Mouse (Mus musculus): Measurements from ENCODE around the gene Ccdc141. TPM values are rescaled to one million over a fixed set of nuclear protein-coding genes. Genes with fewer than 3 reads are reported as not detected.

The Ccdc141 gene
- polyA plus RNA-seq, 1 experiment from 2014 or later, result 18.4 TPM

DNA sequence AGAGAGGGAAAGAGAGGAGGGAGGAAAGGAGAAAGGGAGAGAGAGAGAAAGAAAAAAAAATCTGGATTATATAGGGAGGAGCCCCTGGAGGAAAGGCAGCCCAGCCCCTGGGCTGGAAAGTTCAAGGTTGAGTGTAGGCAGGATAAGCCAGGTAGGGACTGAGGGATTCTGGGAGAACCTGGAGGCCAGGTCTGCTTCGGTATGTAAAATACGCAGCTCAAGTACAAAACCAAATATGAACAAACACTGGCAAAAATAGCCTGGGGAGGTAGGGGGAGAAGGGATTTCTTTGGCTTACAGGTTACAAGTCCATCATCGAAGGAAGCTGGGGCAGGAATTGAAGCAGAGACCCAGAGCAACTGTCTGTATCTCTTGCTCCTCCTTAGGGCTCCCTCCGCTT is 183.1 kb downstream of the Ccdc141 start:
- no peaks in the 10 kb centered on the region for H3K36me3 ChIP-seq
- H3K4me2 ChIP-seq (replicated peaks), result no peak overlapping the region
- H3K27ac ChIP-seq, result no peak overlapping the region
- no peak overlapping the region for H3K9ac ChIP-seq
- H3K9me3 ChIP-seq, result no peaks in the 10 kb centered on the region
- no peak for ATAC-seq (ENCODE audit: low FRiP score, low read depth)
- no peaks in the 10 kb centered on the region for H3K27me3 ChIP-seq
- 90% methylated on average over 4 of the region's 4 CpGs for WGBS
- no peak overlapping the region for H3K4me3 ChIP-seq
- no peaks in the 10 kb centered on the region for H3K4me1 ChIP-seq

DNA sequence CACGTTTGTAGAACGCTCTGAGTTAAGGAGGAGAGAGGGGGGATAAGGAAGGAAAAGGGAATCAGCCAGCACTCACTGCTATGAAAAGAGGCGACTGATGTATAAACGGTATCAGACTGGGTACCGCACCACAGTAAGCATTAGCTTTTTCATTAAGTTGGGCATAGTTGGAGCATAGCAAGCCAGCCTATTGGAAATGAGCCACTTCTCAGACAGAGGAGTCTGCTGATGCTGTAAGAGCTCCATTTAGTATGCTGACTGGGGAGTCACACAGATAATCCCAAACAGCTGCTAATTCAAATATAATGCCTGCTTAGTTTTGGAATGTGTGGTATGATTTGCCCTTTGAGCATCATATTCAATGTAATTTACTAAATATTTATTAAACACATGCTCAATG is 186.1 kb downstream of the Ccdc141 start:
- H3K9ac ChIP-seq, result no peak overlapping the region
- no peaks in the 10 kb centered on the region for H3K36me3 ChIP-seq
- no peak overlapping the region for H3K27ac ChIP-seq
- H3K4me3 ChIP-seq, result no peak overlapping the region
- ATAC-seq (ENCODE audit: low FRiP score, low read depth), result no peak
- no peaks in the 10 kb centered on the region for H3K27me3 ChIP-seq
- 79% methylated on average over 5 of the region's 5 CpGs for WGBS
- no peak overlapping the region for H3K4me2 ChIP-seq (replicated peaks)
- H3K4me1 ChIP-seq, result no peaks in the 10 kb centered on the region
- H3K9me3 ChIP-seq, result no peaks in the 10 kb centered on the region

DNA sequence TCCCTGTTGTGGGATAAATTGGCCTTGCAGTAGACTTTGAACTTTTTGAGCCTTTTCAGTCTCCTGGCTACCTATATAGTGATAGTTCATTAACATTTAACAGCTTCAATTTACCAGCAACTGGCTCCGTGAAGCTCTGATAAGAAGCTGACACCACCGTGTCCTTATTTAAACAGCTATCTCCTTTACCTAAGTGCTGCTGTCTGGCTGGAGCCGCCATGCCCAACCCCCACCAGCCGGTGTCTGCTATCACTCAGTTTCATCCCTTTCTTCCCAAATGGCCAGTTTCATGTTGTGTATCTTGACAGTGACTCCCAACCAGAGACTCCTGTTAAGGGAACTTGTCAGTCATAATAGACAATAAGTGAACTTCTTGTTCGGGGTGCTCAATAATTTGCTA is 186.8 kb downstream of the Ccdc141 start:
- no peak overlapping the region for H3K4me3 ChIP-seq
- ATAC-seq (ENCODE audit: low FRiP score, low read depth), result no peak
- no peaks in the 10 kb centered on the region for H3K4me1 ChIP-seq
- 41% methylated on average over 5 of the region's 5 CpGs for WGBS
- H3K4me2 ChIP-seq (replicated peaks), result no peak overlapping the region
- H3K27ac ChIP-seq, result no peak overlapping the region
- no peak overlapping the region for H3K9ac ChIP-seq
- no peaks in the 10 kb centered on the region for H3K9me3 ChIP-seq
- no peaks in the 10 kb centered on the region for H3K36me3 ChIP-seq
- H3K27me3 ChIP-seq, result no peaks in the 10 kb centered on the region

- Histone ChIP-seq H3K9ac (no peak within 1 kb of the TSS), H3K9me3 (no peaks in the 10 kb centered on the region), H3K4me2 (replicated peaks) (no peak within 1 kb of the TSS), H3K27me3 (no peaks in the 10 kb centered on the region), H3K36me3 (no peaks in the 10 kb centered on the region), H3K4me1 (no peaks in the 10 kb centered on the region), H3K27ac (no peak within 1 kb of the TSS), H3K4me3 (no peak within 1 kb of the TSS)
- ATAC-seq (ENCODE audit: low FRiP score, low read depth), result peak; percentile 57
- 77% methylated on average over 18 of the region's 18 CpGs for WGBS
These were observed 187.9 kb downstream of the Ccdc141 start, which contains the start of gene Ttn for GRCm38 (mm10) chr2:76982391-76983145. TSS of gene Ttn (minus strand) at chr2:76982547.

DNA sequence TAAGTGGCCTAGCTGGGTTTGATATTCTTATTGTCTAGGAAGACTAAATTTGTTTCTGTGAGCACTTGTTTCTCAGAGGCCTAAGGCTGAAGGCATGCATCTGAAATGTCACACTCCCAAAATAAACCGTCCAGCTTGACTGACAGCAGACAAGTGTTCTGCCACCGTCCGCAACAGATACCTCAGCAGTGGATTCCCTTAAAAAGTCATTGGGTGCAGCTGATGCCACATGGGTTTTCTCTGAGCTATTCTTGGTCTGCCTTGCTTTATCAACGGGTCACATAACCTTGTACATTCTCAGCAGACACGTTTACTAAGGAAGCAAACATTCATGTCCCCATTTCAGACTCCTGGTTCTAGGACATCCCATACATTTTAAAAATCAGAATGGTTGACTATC is 188.7 kb downstream of the Ccdc141 start:
- Histone ChIP-seq H3K9ac (no peak overlapping the region), H3K9me3 (no peaks in the 10 kb centered on the region), H3K4me3 (no peak overlapping the region), H3K4me2 (replicated peaks) (no peak overlapping the region), H3K4me1 (no peaks in the 10 kb centered on the region), H3K27me3 (no peaks in the 10 kb centered on the region), H3K27ac (no peak overlapping the region), H3K36me3 (no peaks in the 10 kb centered on the region)
- 71% methylated on average over 5 of the region's 5 CpGs for WGBS
- ATAC-seq (ENCODE audit: low FRiP score, low read depth), result no peak

DNA sequence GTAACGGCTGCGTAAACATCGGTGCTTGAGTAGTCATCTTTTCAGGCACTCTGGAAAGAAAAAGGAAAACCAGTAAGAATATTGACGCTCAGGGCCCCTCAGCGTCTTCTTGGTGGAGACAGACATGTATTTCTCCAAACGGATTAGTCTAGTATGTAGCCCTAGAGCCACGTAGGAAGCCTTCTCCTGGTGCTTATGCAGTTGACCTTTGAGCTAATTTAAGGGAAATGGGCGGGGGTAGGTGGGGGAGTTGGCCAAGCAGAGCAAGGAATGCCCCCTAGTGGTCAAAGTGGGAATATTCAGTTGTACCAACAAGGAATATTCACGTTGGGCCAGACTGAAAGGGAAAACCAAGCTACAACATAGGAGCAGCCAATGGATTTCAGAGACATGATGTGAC is 190.3 kb downstream of the Ccdc141 start:
- no peak overlapping the region for H3K9ac ChIP-seq
- 49% methylated on average over 9 of the region's 9 CpGs for WGBS
- ATAC-seq (ENCODE audit: low FRiP score, low read depth), result no peak

GRCm38 (mm10) chr2:76977650-76978049 is 192.8 kb downstream of the Ccdc141 start:
- Histone ChIP-seq H3K4me2 (replicated peaks) (no peak overlapping the region), H3K9me3 (no peaks in the 10 kb centered on the region), H3K27ac (no peak overlapping the region), H3K27me3 (no peaks in the 10 kb centered on the region), H3K36me3 (no peaks in the 10 kb centered on the region), H3K9ac (no peak overlapping the region), H3K4me1 (peaks cover 6% of the 10 kb centered on the region), H3K4me3 (no peak overlapping the region)
- 66% methylated on average over 6 of the region's 6 CpGs for WGBS
- ATAC-seq (ENCODE audit: low FRiP score, low read depth), result no peak

More for the DNA sequence above, 190.3 kb downstream of the Ccdc141 start:
- Histone ChIP-seq H3K9me3 (no peaks in the 10 kb centered on the region), H3K4me2 (replicated peaks) (no peak overlapping the region), H3K27ac (no peak overlapping the region), H3K36me3 (no peaks in the 10 kb centered on the region), H3K4me1 (no peaks in the 10 kb centered on the region), H3K27me3 (no peaks in the 10 kb centered on the region), H3K4me3 (no peak overlapping the region)

DNA sequence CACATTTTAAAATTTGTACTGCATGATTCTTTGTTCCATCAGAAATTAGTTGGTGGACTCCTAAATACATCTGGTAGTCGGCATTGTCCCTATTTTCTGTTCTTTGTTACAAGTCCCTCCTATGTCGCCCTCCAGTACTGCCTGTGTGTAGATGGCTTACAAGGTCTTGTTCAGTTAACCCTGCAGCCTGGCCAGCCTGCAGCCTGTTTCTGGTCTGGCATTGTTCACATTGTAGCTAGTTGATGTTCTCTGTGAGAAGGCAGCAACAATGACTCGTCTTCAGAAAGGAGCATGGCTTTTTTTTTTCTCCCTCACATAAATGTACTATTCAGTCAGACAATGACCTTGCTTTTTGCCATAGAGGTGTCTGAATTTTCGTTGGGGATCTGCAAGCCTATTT is 198.4 kb downstream of the Ccdc141 start:
- ATAC-seq (ENCODE audit: low FRiP score, low read depth), result no peak
- Histone ChIP-seq H3K4me1 (peaks cover 6% of the 10 kb centered on the region), H3K36me3 (no peaks in the 10 kb centered on the region), H3K4me2 (replicated peaks) (no peak overlapping the region), H3K9me3 (no peaks in the 10 kb centered on the region), H3K9ac (no peak overlapping the region), H3K4me3 (no peak overlapping the region), H3K27me3 (peaks cover 4% of the 10 kb centered on the region; the same call in 1 of the 2 replicates), H3K27ac (no peak overlapping the region)
- WGBS, result 79% methylated on average over 4 of the region's 4 CpGs

DNA sequence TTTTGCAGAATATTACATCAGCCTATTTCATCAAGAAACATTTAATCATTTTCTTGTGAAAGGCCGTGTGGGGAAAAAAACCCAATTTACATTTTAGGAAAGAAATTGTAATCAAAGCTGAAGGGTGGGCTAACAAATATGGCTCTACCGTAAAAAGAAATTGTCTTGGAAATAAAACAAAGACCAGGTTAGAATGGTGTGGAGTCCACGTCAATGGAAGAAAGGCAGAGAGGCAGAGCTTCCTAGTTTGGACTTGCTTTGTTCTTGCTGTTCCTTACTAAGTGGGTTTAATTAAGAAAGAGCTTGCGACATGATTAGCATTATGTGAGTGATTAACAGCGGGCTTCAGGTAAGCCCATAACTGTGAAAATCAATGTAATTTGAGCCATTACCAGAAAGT is 199.4 kb downstream of the Ccdc141 start:
- no peak overlapping the region for H3K4me2 ChIP-seq (replicated peaks)
- no peak overlapping the region for H3K4me3 ChIP-seq
- ATAC-seq (ENCODE audit: low FRiP score, low read depth), result no peak
- no peaks in the 10 kb centered on the region for H3K9me3 ChIP-seq
- no peaks in the 10 kb centered on the region for H3K36me3 ChIP-seq
- H3K4me1 ChIP-seq, result peaks cover 6% of the 10 kb centered on the region
- WGBS, result 55% methylated on average over 5 of the region's 5 CpGs
- peaks cover 4% of the 10 kb centered on the region; the same call in 1 of the 2 replicates for H3K27me3 ChIP-seq
- no peak overlapping the region for H3K27ac ChIP-seq
- H3K9ac ChIP-seq, result no peak overlapping the region

DNA sequence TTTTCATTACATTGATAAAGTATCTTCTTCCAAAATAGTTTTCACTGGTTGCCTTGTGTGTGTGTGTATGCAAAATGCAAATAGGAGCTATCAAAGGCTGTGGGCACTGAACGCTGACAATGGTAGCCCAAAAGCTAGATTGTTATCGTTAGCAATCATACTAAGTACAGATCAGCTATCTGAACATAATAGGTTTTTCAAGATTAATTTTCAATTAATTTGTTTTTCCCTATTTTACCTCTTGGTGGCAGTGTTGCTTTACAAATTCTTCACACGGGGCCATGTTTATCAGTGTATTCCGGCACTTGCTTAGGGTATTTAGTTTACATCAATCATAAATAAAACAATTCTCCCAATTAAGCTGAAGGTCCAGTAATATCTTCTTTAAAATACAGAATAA is 199.8 kb downstream of the Ccdc141 start:
- H3K4me1 ChIP-seq, result peaks cover 6% of the 10 kb centered on the region
- H3K4me3 ChIP-seq, result no peak overlapping the region
- H3K9me3 ChIP-seq, result no peaks in the 10 kb centered on the region
- no peak overlapping the region for H3K4me2 ChIP-seq (replicated peaks)
- peaks cover 4% of the 10 kb centered on the region; the same call in 1 of the 2 replicates for H3K27me3 ChIP-seq
- H3K27ac ChIP-seq, result no peak overlapping the region
- WGBS, result 35% methylated on average over 4 of the region's 4 CpGs
- no peak overlapping the region for H3K9ac ChIP-seq
- no peak for ATAC-seq (ENCODE audit: low FRiP score, low read depth)
- H3K36me3 ChIP-seq, result no peaks in the 10 kb centered on the region

- Histone ChIP-seq H3K9me3 (no peaks in the 10 kb centered on the region), H3K36me3 (no peaks in the 10 kb centered on the region), H3K27ac (no peak overlapping the region), H3K9ac (no peak overlapping the region), H3K4me3 (no peak overlapping the region), H3K4me1 (peaks cover 6% of the 10 kb centered on the region), H3K4me2 (replicated peaks) (no peak overlapping the region), H3K27me3 (peaks cover 4% of the 10 kb centered on the region; the same call in 1 of the 2 replicates)
- WGBS, result 68% methylated on average over 6 of the region's 6 CpGs
- no peak for ATAC-seq (ENCODE audit: low FRiP score, low read depth)
These were observed 200.2 kb downstream of the Ccdc141 start for GRCm38 (mm10) chr2:76970204-76970603.

DNA sequence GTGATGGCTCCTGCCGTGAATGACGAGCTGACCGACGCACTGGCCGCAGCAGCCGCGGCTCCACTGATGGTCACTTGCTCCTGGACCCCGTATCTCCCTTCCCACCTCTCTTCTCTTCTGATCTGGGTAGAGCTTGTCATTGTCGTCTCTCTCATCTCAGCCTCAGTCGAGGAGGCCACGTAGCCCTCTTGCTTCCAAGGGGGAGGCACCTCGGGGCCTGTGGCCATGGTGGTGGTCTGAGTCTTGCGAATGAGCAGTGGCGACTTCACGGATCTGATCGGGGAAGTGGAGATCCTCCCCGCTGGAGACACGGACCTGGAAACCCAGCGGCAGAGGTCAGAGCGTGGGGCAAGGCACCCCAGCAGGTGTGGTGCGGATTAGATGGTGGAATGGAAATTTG is 200.8 kb downstream of the Ccdc141 start:
- ATAC-seq (ENCODE audit: low FRiP score, low read depth), result no peak
- Histone ChIP-seq H3K9me3 (no peaks in the 10 kb centered on the region), H3K27me3 (peaks cover 4% of the 10 kb centered on the region; the same call in 1 of the 2 replicates), H3K4me1 (peaks cover 6% of the 10 kb centered on the region), H3K4me3 (no peak overlapping the region), H3K27ac (no peak overlapping the region), H3K9ac (no peak overlapping the region), H3K36me3 (no peaks in the 10 kb centered on the region), H3K4me2 (replicated peaks) (no peak overlapping the region)
- WGBS, result 83% methylated on average over 21 of the region's 21 CpGs

DNA sequence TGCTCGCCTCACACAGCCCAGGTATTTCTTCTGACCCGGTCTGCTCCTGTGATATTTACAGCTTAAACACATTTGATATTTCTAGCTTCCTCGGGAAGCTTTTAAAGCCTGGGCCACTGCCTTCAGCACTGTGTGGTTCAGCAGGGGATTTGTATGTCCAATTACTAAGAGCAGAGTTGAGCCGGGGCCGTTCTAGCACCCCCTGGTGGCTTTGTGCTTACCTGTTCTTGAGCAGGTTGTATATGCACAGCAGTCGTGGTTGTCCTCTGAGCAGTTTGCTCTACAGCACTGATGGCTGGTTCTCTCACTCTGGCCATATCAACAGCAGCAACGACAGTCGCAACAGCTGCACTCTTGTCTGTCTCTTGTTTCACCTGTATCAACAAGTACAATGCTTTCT is 201.5 kb downstream of the Ccdc141 start:
- H3K4me1 ChIP-seq, result peaks cover 4% of the 10 kb centered on the region
- peak; percentile 74; the same call in 1 of the 2 replicates for ATAC-seq (ENCODE audit: low FRiP score, low read depth)
- no peaks in the 10 kb centered on the region for H3K36me3 ChIP-seq
- H3K9me3 ChIP-seq, result no peaks in the 10 kb centered on the region
- no peak overlapping the region for H3K4me2 ChIP-seq (replicated peaks)
- peaks cover 4% of the 10 kb centered on the region; the same call in 1 of the 2 replicates for H3K27me3 ChIP-seq
- no peak overlapping the region for H3K27ac ChIP-seq
- 22% methylated on average over 8 of the region's 8 CpGs for WGBS
- H3K4me3 ChIP-seq, result no peak overlapping the region
- no peak overlapping the region for H3K9ac ChIP-seq
